Mouse (Mus musculus): ENCODE data around the gene Dcdc2c. TPM values are rescaled to one million over a fixed set of nuclear protein-coding genes. Genes with fewer than 3 reads are reported as not detected.

The Dcdc2c gene
- total RNA-seq (2015; ENCODE audit: low replicate concordance) (not detected in 2 replicates), total RNA-seq (2017; ENCODE audit: low replicate concordance) (not detected in 2 replicates)

GRCm38 (mm10) chr12:28552299-28552698 lies at the start of gene Dcdc2c:
Gene Dcdc2c (minus strand): TSS chr12:28552399.
- ATAC-seq (replicated peaks; ENCODE audit: low FRiP score, poor library complexity, severe bottlenecking) = no peak

GRCm38 (mm10) chr12:28598526-28598991 lies 46.4 kb upstream of the Dcdc2c start:
- ATAC-seq (replicated peaks; ENCODE audit: low FRiP score, poor library complexity, severe bottlenecking) = no peak

GRCm38 (mm10) chr12:28598110-28598509 lies 45.9 kb upstream of the Dcdc2c start:
- no peak for ATAC-seq (replicated peaks; ENCODE audit: low FRiP score, poor library complexity, severe bottlenecking)

GRCm38 (mm10) chr12:28597699-28598098 lies 45.5 kb upstream of the Dcdc2c start:
- no peak for ATAC-seq (replicated peaks; ENCODE audit: low FRiP score, poor library complexity, severe bottlenecking)

GRCm38 (mm10) chr12:28596851-28597250 lies 44.7 kb upstream of the Dcdc2c start:
- no peak for ATAC-seq (replicated peaks; ENCODE audit: low FRiP score, poor library complexity, severe bottlenecking)

GRCm38 (mm10) chr12:28590428-28590827 lies 38.2 kb upstream of the Dcdc2c start:
- ATAC-seq (replicated peaks; ENCODE audit: low FRiP score, poor library complexity, severe bottlenecking) = no peak

GRCm38 (mm10) chr12:28589090-28589868 lies 37.1 kb upstream of the Dcdc2c start:
- ATAC-seq (replicated peaks; ENCODE audit: low FRiP score, poor library complexity, severe bottlenecking) = no peak

GRCm38 (mm10) chr12:28587949-28588348 lies 35.8 kb upstream of the Dcdc2c start:
- ATAC-seq (replicated peaks; ENCODE audit: low FRiP score, poor library complexity, severe bottlenecking) = no peak

- no peak for ATAC-seq (replicated peaks; ENCODE audit: low FRiP score, poor library complexity, severe bottlenecking)
Observed at GRCm38 (mm10) chr12:28584036-28584435, 31.8 kb upstream of the Dcdc2c start.

GRCm38 (mm10) chr12:28582423-28582822 lies 30.2 kb upstream of the Dcdc2c start, which contains the start of gene Allc:
Gene Allc (minus strand): TSS chr12:28582523.
- ATAC-seq (replicated peaks; ENCODE audit: low FRiP score, poor library complexity, severe bottlenecking) = no peak

GRCm38 (mm10) chr12:28579132-28579531 lies 26.9 kb upstream of the Dcdc2c start:
- no peak for ATAC-seq (replicated peaks; ENCODE audit: low FRiP score, poor library complexity, severe bottlenecking)

GRCm38 (mm10) chr12:28578147-28578546 lies 25.9 kb upstream of the Dcdc2c start:
- no peak for ATAC-seq (replicated peaks; ENCODE audit: low FRiP score, poor library complexity, severe bottlenecking)

GRCm38 (mm10) chr12:28575366-28576070 lies 23.3 kb upstream of the Dcdc2c start:
- ATAC-seq (replicated peaks; ENCODE audit: low FRiP score, poor library complexity, severe bottlenecking) = no peak

GRCm38 (mm10) chr12:28572241-28572640 lies 20.0 kb upstream of the Dcdc2c start:
- ATAC-seq (replicated peaks; ENCODE audit: low FRiP score, poor library complexity, severe bottlenecking) = no peak

- no peak for ATAC-seq (replicated peaks; ENCODE audit: low FRiP score, poor library complexity, severe bottlenecking)
Observed at GRCm38 (mm10) chr12:28551775-28552174, 424 bp downstream of the Dcdc2c start.

- no peak for ATAC-seq (replicated peaks; ENCODE audit: low FRiP score, poor library complexity, severe bottlenecking)
Observed at GRCm38 (mm10) chr12:28548887-28549286, 3.3 kb downstream of the Dcdc2c start.

GRCm38 (mm10) chr12:28514264-28514775 lies 37.9 kb downstream of the Dcdc2c start:
- ATAC-seq (replicated peaks; ENCODE audit: low FRiP score, poor library complexity, severe bottlenecking) = no peak

- no peak for ATAC-seq (replicated peaks; ENCODE audit: low FRiP score, poor library complexity, severe bottlenecking)
Observed at GRCm38 (mm10) chr12:28509699-28510280, 42.4 kb downstream of the Dcdc2c start.

GRCm38 (mm10) chr12:28494289-28494688 lies 57.9 kb downstream of the Dcdc2c start:
- ATAC-seq (replicated peaks; ENCODE audit: low FRiP score, poor library complexity, severe bottlenecking) = no peak

GRCm38 (mm10) chr12:28482483-28483160 lies 69.6 kb downstream of the Dcdc2c start:
- ATAC-seq (replicated peaks; ENCODE audit: low FRiP score, poor library complexity, severe bottlenecking) = no peak

Measured in erythroblast, adult 5-6 weeks (primary cell).